Mouse (Mus musculus) embryonic facial prominence, embryonic 11.5 days (tissue): ENCODE measurements around the gene Cdk7. TPM values are rescaled to one million over a fixed set of nuclear protein-coding genes. Genes with fewer than 3 reads are reported as not detected.

Experiments
- ATAC-seq: fragments of 200-750 bp; cut with Nextera tagmentation; replicated peaks from 2 replicates; pipeline ENCODE4 v1.8.0; 2017; ENCODE audit warnings: low read depth; ENCODE audit not compliant: insufficient number of reproducible peaks, low FRiP score, low TSS enrichment
- DNase-seq: peaks from one replicate; pipeline ENCODE4 v3.0.0-alpha.2; 2015; ENCODE audit warnings: low spot score
- H3K27ac ChIP-seq: fragments of 300-500 bp; sonication (generic); replicated peaks from 2 replicates; pipeline ENCODE4 v1.5.1; 2014; ENCODE audit warnings: mild to moderate bottlenecking, low read depth, low read length, control low read depth
- H3K27me3 ChIP-seq: fragments of 300-500 bp; sonication (generic); 2 replicates; pipeline ENCODE4 v1.6.1; 2014; ENCODE audit warnings: mild to moderate bottlenecking, low read length, moderate library complexity, mixed read lengths; ENCODE audit not compliant: control insufficient read depth, insufficient read depth
- H3K36me3 ChIP-seq: fragments of 300-500 bp; sonication (generic); replicated peaks from 2 replicates; pipeline ENCODE4 v1.6.1; 2014; ENCODE audit warnings: low read depth, mild to moderate bottlenecking, low read length, moderate library complexity, mixed read lengths; ENCODE audit not compliant: control insufficient read depth, insufficient read depth
- H3K4me1 ChIP-seq: fragments of 300-500 bp; sonication (generic); 2 replicates; pipeline ENCODE4 v1.6.1; 2014; ENCODE audit warnings: low read length, mixed read lengths; ENCODE audit not compliant: control insufficient read depth, insufficient read depth
- H3K4me2 ChIP-seq: fragments of 300-500 bp; sonication (generic); 2 replicates; pipeline ENCODE4 v1.6.1; 2014; ENCODE audit warnings: low read depth, mild to moderate bottlenecking, control low read depth, low read length, moderate library complexity
- H3K4me3 ChIP-seq: fragments of 300-500 bp; sonication (generic); 2 replicates; pipeline ENCODE4 v1.5.1; 2014; ENCODE audit warnings: low read depth, low read length, control low read depth
- H3K9ac ChIP-seq: fragments of 300-500 bp; sonication (generic); replicated peaks from 2 replicates; pipeline ENCODE4 v1.6.1; 2014; ENCODE audit warnings: mild to moderate bottlenecking, control low read depth, low read length
- H3K9me3 ChIP-seq: fragments of 300-500 bp; sonication (generic); replicated peaks from 2 replicates; pipeline ENCODE4 v1.6.1; 2016; ENCODE audit warnings: mild to moderate bottlenecking, low read length, inconsistent platforms, mixed read lengths; ENCODE audit not compliant: control insufficient read depth
- WGBS: fragments of 180-500 bp; shearing (Covaris S2); extraction: QIAGEN DNeasy Blood & Tissue Kit; methylation state at CpG from one replicate; pipeline ENCODE4 v1.1.7; 2014; 5-methylcytosine and 5-hydroxymethylcytosine counted together
- polyA plus RNA-seq: library from polyadenylated mRNA; unstranded; fragments of >200 nt; fragmentation: Nextera tagmentation; extraction: Ambion mirVana; gene quantifications from 2 replicates; pipeline ENCODE4 v1.2.1, GENCODE M21; 2014

Gene Cdk7
- polyA plus RNA-seq, 1 experiment from 2014 or later, result 91.1 TPM

DNA sequence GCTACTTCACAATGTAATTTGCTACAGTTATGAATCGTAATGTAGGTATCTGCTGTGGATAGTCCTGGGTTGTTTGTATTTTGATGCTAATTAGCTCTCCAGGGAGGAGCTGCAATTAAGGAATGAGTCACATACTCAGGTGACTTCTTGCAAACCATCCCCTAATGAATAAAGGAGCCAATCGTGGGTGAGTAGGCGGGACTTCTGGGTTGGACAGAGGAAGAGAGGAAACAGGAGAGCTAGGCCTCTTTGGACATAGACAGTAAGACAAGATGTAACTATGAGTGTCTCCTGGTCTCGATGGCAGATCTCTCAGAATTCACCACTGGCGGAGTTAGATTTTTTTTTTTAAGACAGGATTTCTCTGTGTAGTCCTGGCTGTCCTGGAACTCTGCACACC lies 9.1 kb downstream of the Cdk7 start:
- no peak for DNase-seq
- no peaks in the 10 kb centered on the region; the same call in none of the 2 replicates for H3K36me3 ChIP-seq

DNA sequence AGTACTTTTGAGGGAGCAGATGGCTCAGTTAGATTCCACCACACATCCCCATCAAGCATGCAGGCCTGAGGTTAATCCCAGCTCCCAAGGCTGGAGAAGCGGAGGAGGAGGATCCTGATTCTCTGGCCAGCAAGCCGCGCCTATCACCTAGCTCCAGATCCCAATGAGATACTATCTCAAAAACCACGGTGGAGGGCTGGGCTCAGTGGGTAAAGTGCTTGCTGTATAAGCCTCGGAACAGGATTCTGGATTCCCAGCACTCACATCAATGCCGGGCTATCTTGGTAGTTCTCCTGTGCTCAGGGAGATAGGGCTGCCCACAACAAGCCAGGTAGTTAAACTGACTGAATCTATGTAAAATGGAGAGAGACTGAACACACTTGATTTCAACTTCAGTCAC lies 15.3 kb downstream of the Cdk7 start:
- ATAC-seq (no peak), DNase-seq (no peak)
- no peak overlapping the region for H3K4me2 ChIP-seq
- no peak overlapping the region for H3K4me3 ChIP-seq
- no peaks in the 10 kb centered on the region for H3K9me3 ChIP-seq
- no peak overlapping the region for H3K27ac ChIP-seq
- H3K4me1 ChIP-seq, result no peaks in the 10 kb centered on the region
- 97% methylated on average over 6 of the region's 6 CpGs for WGBS
- no peaks in the 10 kb centered on the region for H3K27me3 ChIP-seq
- H3K9ac ChIP-seq, result no peak overlapping the region
- H3K36me3 ChIP-seq, result no peaks in the 10 kb centered on the region; the same call in none of the 2 replicates

More for the DNA sequence above, 9.1 kb downstream of the Cdk7 start:
- WGBS, result 90% methylated on average over 5 of the region's 5 CpGs
- Histone ChIP-seq H3K27me3 (no peaks in the 10 kb centered on the region), H3K4me2 (no peak overlapping the region), H3K9me3 (no peaks in the 10 kb centered on the region), H3K4me3 (no peak overlapping the region), H3K9ac (no peak overlapping the region), H3K4me1 (no peaks in the 10 kb centered on the region), H3K27ac (no peak overlapping the region)
- no peak for ATAC-seq

- Histone ChIP-seq H3K9me3 (no peaks in the 10 kb centered on the region), H3K4me1 (no peaks in the 10 kb centered on the region), H3K27ac (no peak overlapping the region), H3K4me3 (no peak overlapping the region), H3K4me2 (no peak overlapping the region), H3K27me3 (no peaks in the 10 kb centered on the region), H3K9ac (no peak overlapping the region), H3K36me3 (peaks cover 28% of the 10 kb centered on the region)
- DNase-seq (no peak), ATAC-seq (no peak)
- 97% methylated on average over 7 of the region's 7 CpGs for WGBS
Observed at GRCm38 (mm10) chr13:100706206-100706605, 24.5 kb downstream of the Cdk7 start.

- Histone ChIP-seq H3K4me3 (no peak overlapping the region), H3K27me3 (no peaks in the 10 kb centered on the region), H3K9me3 (no peaks in the 10 kb centered on the region), H3K9ac (no peak overlapping the region), H3K36me3 (peaks cover 28% of the 10 kb centered on the region), H3K27ac (no peak overlapping the region), H3K4me2 (no peak overlapping the region), H3K4me1 (no peaks in the 10 kb centered on the region)
- ATAC-seq, result no peak
- no peak for DNase-seq
- 96% methylated on average over 2 of the region's 2 CpGs for WGBS
Observed at GRCm38 (mm10) chr13:100703468-100703867, 27.3 kb downstream of the Cdk7 start.

DNA sequence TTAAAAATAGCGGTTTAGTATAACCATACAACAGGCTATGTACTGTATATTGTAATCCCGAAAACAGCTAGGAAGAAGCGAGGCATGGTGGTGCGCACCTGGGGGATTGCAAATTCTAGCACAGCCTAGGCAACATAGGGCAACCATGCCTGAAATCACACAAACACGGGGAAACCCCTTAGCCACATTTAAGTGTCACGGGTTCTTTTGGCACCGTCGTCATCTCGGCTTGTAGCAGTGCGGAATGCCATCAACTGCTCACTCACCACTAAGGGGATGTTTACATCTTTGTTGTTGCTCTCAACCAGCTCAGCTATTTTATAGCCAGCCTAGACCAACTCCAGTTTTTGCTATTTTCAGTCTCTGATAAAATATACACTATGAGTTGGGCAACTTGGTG lies 31.9 kb downstream of the Cdk7 start:
- H3K4me1 ChIP-seq, result no peaks in the 10 kb centered on the region
- no peak for DNase-seq
- H3K9me3 ChIP-seq, result no peaks in the 10 kb centered on the region
- H3K4me3 ChIP-seq, result no peak overlapping the region
- WGBS, result 96% methylated on average over 10 of the region's 10 CpGs
- ATAC-seq, result no peak
- no peak overlapping the region for H3K9ac ChIP-seq
- H3K36me3 ChIP-seq, result peaks cover 10% of the 10 kb centered on the region
- no peaks in the 10 kb centered on the region for H3K27me3 ChIP-seq
- H3K4me2 ChIP-seq, result no peak overlapping the region
- no peak overlapping the region for H3K27ac ChIP-seq

DNA sequence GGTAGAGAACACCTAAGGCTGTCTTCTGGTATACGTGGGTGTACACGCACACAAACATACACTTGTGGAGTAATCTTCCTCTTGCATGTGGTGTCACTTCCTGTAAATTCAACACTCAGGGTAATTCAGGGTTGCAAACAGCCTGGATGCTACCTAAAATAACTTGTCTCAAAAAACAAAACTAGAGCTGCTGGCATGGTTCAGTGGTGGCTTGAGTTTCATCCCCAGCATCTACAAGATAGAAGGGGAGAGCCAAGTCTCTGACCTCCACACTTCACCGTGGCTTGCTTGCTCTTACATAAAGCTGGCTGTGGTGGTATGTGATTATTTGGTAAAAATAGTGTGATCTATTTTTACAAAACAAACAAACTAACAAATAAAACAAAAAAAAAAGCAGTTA lies 33.2 kb downstream of the Cdk7 start:
- 94% methylated on average over 3 of the region's 3 CpGs for WGBS
- H3K27ac ChIP-seq, result no peak overlapping the region
- H3K9ac ChIP-seq, result no peak overlapping the region
- H3K27me3 ChIP-seq, result no peaks in the 10 kb centered on the region
- no peaks in the 10 kb centered on the region for H3K9me3 ChIP-seq
- H3K4me3 ChIP-seq, result no peak overlapping the region
- ATAC-seq, result no peak
- no peak for DNase-seq
- no peaks in the 10 kb centered on the region for H3K4me1 ChIP-seq
- H3K4me2 ChIP-seq, result no peak overlapping the region
- no peaks in the 10 kb centered on the region; the same call in 1 of the 2 replicates for H3K36me3 ChIP-seq

GRCm38 (mm10) chr13:100687513-100687912 lies 43.2 kb downstream of the Cdk7 start:
- Histone ChIP-seq H3K4me3 (no peak overlapping the region), H3K27me3 (no peaks in the 10 kb centered on the region), H3K4me2 (no peak overlapping the region), H3K9me3 (no peaks in the 10 kb centered on the region), H3K36me3 (no peaks in the 10 kb centered on the region), H3K27ac (no peak overlapping the region), H3K4me1 (no peaks in the 10 kb centered on the region), H3K9ac (no peak overlapping the region)
- no peak for ATAC-seq
- DNase-seq, result no peak
- WGBS, result 62% methylated on average over 7 of the region's 7 CpGs

DNA sequence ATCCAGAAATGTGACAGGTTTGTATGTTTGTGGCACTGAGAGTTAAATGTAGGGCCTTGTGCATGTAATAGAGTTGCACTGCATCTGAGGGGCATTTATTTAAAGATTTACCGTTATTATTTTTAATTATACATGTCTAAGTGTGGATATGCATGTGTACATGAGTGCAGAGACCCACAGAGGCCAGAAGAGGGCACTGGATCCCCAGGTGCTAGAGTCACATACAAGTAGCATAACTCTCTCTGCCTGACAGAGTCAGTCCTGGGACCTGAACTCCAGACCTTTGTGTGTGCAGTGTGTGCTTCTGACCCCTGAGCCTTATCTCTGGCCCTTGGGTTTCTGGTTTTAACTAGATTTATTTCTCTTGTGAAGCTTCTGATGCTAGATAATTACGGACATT lies 46.4 kb downstream of the Cdk7 start:
- no peak overlapping the region for H3K9ac ChIP-seq
- no peak for ATAC-seq
- no peaks in the 10 kb centered on the region for H3K27me3 ChIP-seq
- H3K4me1 ChIP-seq, result no peaks in the 10 kb centered on the region
- H3K9me3 ChIP-seq, result no peaks in the 10 kb centered on the region
- no peak overlapping the region for H3K27ac ChIP-seq
- no peak overlapping the region for H3K4me3 ChIP-seq
- no peak for DNase-seq
- H3K4me2 ChIP-seq, result no peak overlapping the region
- 70% methylated on average over 2 of the region's 2 CpGs for WGBS
- H3K36me3 ChIP-seq, result no peaks in the 10 kb centered on the region
